Mouse (Mus musculus) stomach, postnatal 0 days (tissue): ENCODE data around the gene Usp21. TPM values are rescaled to one million over a fixed set of nuclear protein-coding genes. Genes with fewer than 3 reads are reported as not detected.
"Not testable (repeated sequence)": the region's sequence is repeated elsewhere in the genome, so short reads cannot be mapped to it uniquely, and the experiment has no call there.

ENCODE experiments used
- ATAC-seq: fragments of 200-750 bp; cut with Nextera tagmentation; 2 replicates; pipeline ENCODE4 v1.8.0; 2017; ENCODE audit not compliant: low FRiP score, low TSS enrichment
- DNase-seq: peaks from one replicate; pipeline ENCODE4 v3.0.0-alpha.2; 2016; ENCODE audit warnings: low spot score
- H3K27ac ChIP-seq: fragments of 300-500 bp; sonication (generic); replicated peaks from 2 replicates; pipeline ENCODE4 v1.5.1; 2014; ENCODE audit warnings: mild to moderate bottlenecking, control low read depth
- H3K27me3 ChIP-seq: fragments of 300-500 bp; sonication (generic); 2 replicates; pipeline ENCODE4 v1.6.1; 2014; ENCODE audit warnings: low read length; ENCODE audit not compliant: control insufficient read depth, insufficient read depth
- H3K36me3 ChIP-seq: fragments of 300-500 bp; sonication (generic); 2 replicates; pipeline ENCODE4 v1.6.1; 2014; ENCODE audit warnings: low read length, mixed read lengths; ENCODE audit not compliant: control insufficient read depth, insufficient read depth
- H3K4me1 ChIP-seq: fragments of 300-500 bp; sonication (generic); replicated peaks from 2 replicates; pipeline ENCODE4 v1.6.1; 2014; ENCODE audit warnings: antibody characterized with exemption; ENCODE audit not compliant: control insufficient read depth, insufficient read depth
- H3K4me2 ChIP-seq: fragments of 300-500 bp; sonication (generic); replicated peaks from 2 replicates; pipeline ENCODE4 v1.6.1; 2014; ENCODE audit warnings: low read depth, mild to moderate bottlenecking, control low read depth, moderate library complexity
- H3K4me3 ChIP-seq: fragments of 300-500 bp; sonication (generic); 2 replicates; pipeline ENCODE4 v1.5.1; 2014; ENCODE audit warnings: low read depth, low read length, control low read depth
- H3K9ac ChIP-seq: fragments of 300-500 bp; sonication (generic); 2 replicates; pipeline ENCODE4 v1.6.1; 2014; ENCODE audit warnings: mild to moderate bottlenecking, low read length, control low read depth, mixed read lengths
- H3K9me3 ChIP-seq: fragments of 300-500 bp; sonication (generic); 2 replicates; pipeline ENCODE4 v1.6.1; 2016; ENCODE audit warnings: low read length; ENCODE audit not compliant: control insufficient read depth
- CTCF ChIP-seq: IDR thresholded peaks from 2 replicates; pipeline ENCODE4 v1.5.1; 2016; ENCODE audit warnings: antibody characterized with exemption, low read depth, mild to moderate bottlenecking, moderate library complexity
- EP300 ChIP-seq: optimal IDR thresholded peaks from 2 replicates; pipeline ENCODE3; 2016; ENCODE audit warnings: antibody characterized with exemption
- WGBS: fragments of 180-500 bp; shearing (Covaris S2); extraction: QIAGEN DNeasy Blood & Tissue Kit; methylation state at CpG from one replicate; pipeline ENCODE4 v1.1.7; 2014; 5-methylcytosine and 5-hydroxymethylcytosine counted together
- polyA plus RNA-seq: library from polyadenylated mRNA; unstranded; fragments of >200 nt; fragmentation: Nextera tagmentation; extraction: Ambion mirVana; gene quantifications from 2 replicates; pipeline ENCODE4 v1.2.1, GENCODE M21; 2015

The Usp21 gene
- polyA plus RNA-seq, 1 experiment from 2014 or later, result 25.0 TPM

- no peak for DNase-seq
- H3K4me2 ChIP-seq, result peak overlapping the region; percentile 58
- H3K27ac ChIP-seq, result peak overlapping the region; percentile 90
- H3K9me3 ChIP-seq, result no peaks in the 10 kb centered on the region
- no peaks in the 10 kb centered on the region for H3K27me3 ChIP-seq
- ATAC-seq, result no peak
- H3K4me1 ChIP-seq, result peaks cover 10% of the 10 kb centered on the region
- peak overlapping the region; percentile 81 for H3K4me3 ChIP-seq
- WGBS, result 8% methylated on average over 13 of the region's 13 CpGs
- H3K36me3 ChIP-seq, result no peaks in the 10 kb centered on the region
- H3K9ac ChIP-seq, result peak overlapping the region; percentile 55
- TF ChIP-seq EP300 (no peak), CTCF (no peak)
Measured at GRCm38 (mm10) chr1:171247453-171247841, 40.3 kb downstream of the Usp21 start.

DNA sequence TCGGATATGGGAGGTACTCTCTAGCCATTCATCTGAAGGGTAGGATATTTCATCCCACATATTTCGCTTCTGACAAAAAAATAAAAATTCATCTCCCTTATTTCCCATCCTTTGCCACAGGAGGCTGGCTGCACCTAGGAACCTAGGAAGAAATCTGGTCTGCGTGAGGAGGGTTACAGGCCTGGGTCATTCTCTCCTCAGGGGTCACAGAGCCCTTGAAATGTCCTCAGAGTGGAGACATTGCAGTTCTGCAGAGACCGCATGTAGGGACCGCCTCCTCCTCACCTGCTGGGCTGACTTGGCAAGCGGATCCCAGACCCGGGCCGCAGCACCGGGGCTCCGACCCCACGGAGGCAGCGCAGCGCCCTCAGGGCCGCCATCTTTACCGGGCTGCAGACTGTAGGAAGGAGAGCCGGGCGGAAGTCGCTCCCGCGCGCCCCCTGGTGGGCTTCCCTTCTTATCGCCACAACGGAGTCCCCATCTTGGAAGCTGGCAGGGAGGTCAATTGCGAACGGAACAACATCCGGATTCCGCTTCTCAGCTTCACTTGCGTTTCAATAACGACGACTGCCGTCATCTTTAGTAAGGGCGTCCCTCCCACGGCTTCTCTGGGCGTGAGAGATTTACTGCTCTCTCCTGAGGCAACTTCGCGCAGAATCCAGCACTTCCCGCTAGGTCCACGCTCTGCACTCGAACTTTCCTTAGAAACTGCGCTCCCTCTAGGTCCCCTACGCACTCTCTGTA, 40.9 kb downstream of the Usp21 start:
- H3K27me3 ChIP-seq, result no peaks in the 10 kb centered on the region
- under 1% methylated on average over 41 of the region's 41 CpGs for WGBS
- peak overlapping the region; percentile 78 for H3K4me2 ChIP-seq
- peak overlapping the region; percentile 90 for H3K27ac ChIP-seq
- H3K9ac ChIP-seq, result peak overlapping the region; percentile 89
- no peaks in the 10 kb centered on the region for H3K9me3 ChIP-seq
- peak; percentile 94 for ATAC-seq
- TF ChIP-seq CTCF, result peak; percentile 96
- TF ChIP-seq EP300, result no peak
- H3K4me3 ChIP-seq, result peak overlapping the region; percentile 81
- H3K36me3 ChIP-seq, result no peaks in the 10 kb centered on the region
- H3K4me1 ChIP-seq, result peaks cover 10% of the 10 kb centered on the region
- peak; percentile 98 for DNase-seq

DNA sequence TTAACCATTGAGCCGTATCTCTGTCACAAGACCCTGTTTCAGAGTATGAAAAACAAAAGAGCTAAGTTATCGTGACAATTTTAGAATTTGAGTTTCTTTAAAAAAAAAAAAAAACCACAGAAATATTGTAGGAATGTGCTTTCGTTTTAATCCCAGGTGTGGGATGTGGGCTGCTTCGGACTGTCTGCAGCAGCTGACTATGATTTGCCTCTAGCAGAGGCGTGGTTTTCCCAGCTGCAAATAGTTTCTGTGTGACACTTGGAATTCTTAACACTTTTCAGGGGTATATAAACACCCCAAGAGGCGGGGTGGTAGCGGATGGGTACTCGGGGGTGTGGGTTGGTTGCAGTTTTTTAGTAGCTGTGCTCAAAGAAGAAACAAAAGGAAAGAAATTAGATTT, 42.4 kb downstream of the Usp21 start:
- no peak for DNase-seq
- H3K4me1 ChIP-seq, result peaks cover 10% of the 10 kb centered on the region
- TF ChIP-seq CTCF, result no peak
- no peak for TF ChIP-seq EP300
- H3K4me2 ChIP-seq, result no peak overlapping the region
- H3K4me3 ChIP-seq, result no peak overlapping the region
- WGBS, result 80% methylated on average over 8 of the region's 8 CpGs
- no peak overlapping the region for H3K9ac ChIP-seq
- H3K36me3 ChIP-seq, result no peaks in the 10 kb centered on the region
- H3K27ac ChIP-seq, result no peak overlapping the region
- H3K9me3 ChIP-seq, result no peaks in the 10 kb centered on the region
- no peaks in the 10 kb centered on the region for H3K27me3 ChIP-seq
- ATAC-seq, result no peak

DNA sequence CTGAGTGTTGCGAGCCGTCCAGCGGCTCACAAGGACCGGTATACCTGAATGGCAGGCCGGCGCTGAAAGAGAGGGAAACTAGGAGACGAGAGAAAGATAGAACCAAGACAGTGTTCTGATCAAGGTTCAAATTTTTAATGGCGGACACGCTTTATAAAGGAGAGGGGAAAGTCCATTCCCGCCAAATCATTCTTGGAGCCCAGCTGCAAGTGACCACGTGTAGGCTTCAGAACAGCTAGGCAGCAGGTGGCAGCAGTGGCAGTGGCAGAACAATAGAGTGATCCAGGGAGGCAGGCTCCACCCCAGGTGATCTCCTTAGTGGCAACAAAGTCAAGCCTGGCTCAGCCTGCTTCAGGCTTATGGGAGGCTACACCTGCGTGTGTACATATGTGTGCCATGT, 45.8 kb downstream of the Usp21 start:
- WGBS, result 79% methylated on average over 12 of the region's 12 CpGs

GRCm38 (mm10) chr1:171240911-171241310, 46.9 kb downstream of the Usp21 start:
- 88% methylated on average over 10 of the region's 10 CpGs for WGBS
- H3K27ac ChIP-seq, result peak overlapping the region; percentile 75
- no peak overlapping the region for H3K9ac ChIP-seq
- no peaks in the 10 kb centered on the region for H3K27me3 ChIP-seq
- DNase-seq (no peak), ATAC-seq (no peak)
- H3K4me1 ChIP-seq, result no peaks in the 10 kb centered on the region
- H3K4me3 ChIP-seq, result no peak overlapping the region
- no peak for TF ChIP-seq EP300
- TF ChIP-seq CTCF, result no peak
- H3K36me3 ChIP-seq, result peaks cover 20% of the 10 kb centered on the region
- no peaks in the 10 kb centered on the region for H3K9me3 ChIP-seq
- no peak overlapping the region for H3K4me2 ChIP-seq

More for the DNA sequence above, 45.8 kb downstream of the Usp21 start:
- peaks cover 12% of the 10 kb centered on the region for H3K36me3 ChIP-seq
- H3K9me3 ChIP-seq, H3K4me3 ChIP-seq, ATAC-seq, H3K27me3 ChIP-seq, H3K9ac ChIP-seq, DNase-seq, H3K4me2 ChIP-seq, H3K27ac ChIP-seq, H3K4me1 ChIP-seq: not testable (repeated sequence)
- peak; percentile 46 for TF ChIP-seq CTCF

DNA sequence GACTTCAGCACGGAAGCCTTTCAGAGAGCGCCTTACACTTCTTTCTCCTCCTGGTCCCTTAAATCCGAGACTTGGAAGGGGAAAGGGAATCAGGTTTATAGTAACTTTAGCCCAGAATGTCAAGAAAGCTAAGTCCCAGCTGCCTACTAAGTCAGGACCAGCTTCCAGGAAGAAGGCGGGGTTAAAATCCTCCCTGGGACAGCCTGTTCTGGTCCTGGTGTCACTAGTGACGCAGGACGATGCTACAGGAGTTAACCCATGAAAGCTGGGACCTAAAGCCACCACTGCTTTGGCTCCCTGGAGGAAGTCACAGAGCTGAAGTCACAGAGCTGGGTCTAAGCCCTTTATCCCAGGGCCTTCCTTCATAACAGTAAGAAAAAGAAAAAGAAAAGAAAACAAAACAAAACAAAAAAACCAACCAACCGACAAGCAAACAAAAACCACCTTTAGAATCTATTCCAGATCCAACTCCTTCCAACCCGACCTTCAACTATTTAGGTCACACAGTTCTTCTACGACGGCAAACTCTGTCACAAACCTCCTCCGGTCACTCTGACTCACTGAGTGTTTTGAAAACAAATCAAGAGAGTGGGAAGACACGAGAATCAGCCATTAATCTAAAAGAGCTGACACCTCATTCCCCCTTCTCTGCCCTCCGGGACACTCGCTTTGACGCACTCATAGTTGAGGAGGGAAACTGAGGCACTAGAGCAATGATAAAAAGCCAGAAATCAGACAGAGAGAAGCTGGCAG, 47.6 kb downstream of the Usp21 start:
- Histone ChIP-seq H3K9ac (no peak overlapping the region), H3K36me3 (peaks cover 25% of the 10 kb centered on the region), H3K4me2 (no peak overlapping the region), H3K27me3 (no peaks in the 10 kb centered on the region), H3K4me1 (no peaks in the 10 kb centered on the region), H3K27ac (peak overlapping the region; percentile 75; the same call in 1 of the 2 replicates), H3K4me3 (no peak overlapping the region), H3K9me3 (no peaks in the 10 kb centered on the region)
- peak; percentile 63; the same call in 1 of the 2 replicates for ATAC-seq
- TF ChIP-seq CTCF (no peak), EP300 (no peak)
- WGBS, result 51% methylated on average over 15 of the region's 15 CpGs
- no peak for DNase-seq
